Mouse (Mus musculus): ENCODE measurements at regions not wholly inside any gene's neighbourhood (a gene's known extent, or its start where the extent isn't known, plus 50 kb on each side); places are given as distances from the start of the nearest gene placed in this dataset.

GRCm38 (mm10) chr9:102449366-102449765 is 56.2 kb upstream of the Ky start:
- TF ChIP-seq CTCF (IDR thresholded peaks at IDR 0.05; ENCODE audit: low read depth, low read length) (no peak), EP300 (IDR thresholded peaks at IDR 0.05; ENCODE audit: insufficient read depth, low read depth, low read length) (no peak)

Measured in ES-Bruce4 (cell line).